In genomic region chr8:9769061-9769460, GRCm38 (mm10) we compare ENCODE assay signal across 9 mouse cellular contexts. TPM values are rescaled to one million over a fixed set of nuclear protein-coding genes. Genes with fewer than 3 reads are reported as not detected.
DNase-seq lines count a peak whose midpoint lies in the region; ATAC-seq and TF ChIP-seq lines count a peak whose summit lies in the region.
"Had no signal": no experiment of that assay in that cellular context is flagged by ENCODE, and none has a peak within 500 bp of the region (broad histone marks: within the 10 kb centered on the region; RNA-seq: fewer than 3 reads in every experiment).

No protein-coding gene starts in this region.

- H3K27me3 ChIP-seq in liver, embryonic 12.5 days (replicated peaks) = peaks cover 45% of the 10 kb centered on the region
- H3K27me3 ChIP-seq in forebrain, embryonic 13.5 days = peaks cover 22% of the 10 kb centered on the region
- no peaks in the 10 kb centered on the region for H3K27me3 ChIP-seq in hindbrain, postnatal 0 days (ENCODE audit: insufficient read depth, low read length)
- peaks cover 45% of the 10 kb centered on the region for H3K27me3 ChIP-seq in lung, embryonic 14.5 days (ENCODE audit: insufficient read depth, low read length)

- H3K36me3 ChIP-seq in liver, embryonic 12.5 days = no peaks in the 10 kb centered on the region
- H3K36me3 ChIP-seq in forebrain, embryonic 13.5 days (ENCODE audit: poor library complexity, severe bottlenecking) = no peaks in the 10 kb centered on the region
- no peaks in the 10 kb centered on the region for H3K36me3 ChIP-seq in hindbrain, postnatal 0 days (ENCODE audit: insufficient read depth, low read length)
- no peaks in the 10 kb centered on the region for H3K36me3 ChIP-seq in lung, embryonic 14.5 days (ENCODE audit: insufficient read depth)
- H3K36me3 ChIP-seq: embryonic facial prominence, embryonic 12.5 days had no signal

- H3K9ac ChIP-seq in liver, embryonic 12.5 days = no peak overlapping the region
- no peak overlapping the region for H3K9ac ChIP-seq in forebrain, embryonic 13.5 days
- H3K9ac ChIP-seq in hindbrain, postnatal 0 days (replicated peaks; ENCODE audit: low read length) = peak overlapping the region; percentile 28; the same call in 1 of the 2 replicates
- H3K9ac ChIP-seq in lung, embryonic 14.5 days = no peak overlapping the region
- H3K9ac ChIP-seq: embryonic facial prominence, embryonic 12.5 days had no signal

- no peak for TF ChIP-seq CTCF in hindbrain, postnatal 0 days (IDR thresholded peaks at IDR 0.05; ENCODE audit: low read depth)
- TF ChIP-seq CTCF in lung, embryonic 14.5 days (IDR thresholded peaks at IDR 0.05; ENCODE audit: low read depth) = no peak

- H3K4me2 ChIP-seq in liver, embryonic 12.5 days = no peak overlapping the region
- H3K4me2 ChIP-seq in forebrain, embryonic 13.5 days = peak overlapping the region; percentile 91
- peak overlapping the region; percentile 88 for H3K4me2 ChIP-seq in hindbrain, postnatal 0 days (ENCODE audit: low read depth, low read length)
- no peak overlapping the region for H3K4me2 ChIP-seq in lung, embryonic 14.5 days

- H3K4me3 ChIP-seq in liver, embryonic 12.5 days = no peak overlapping the region
- H3K4me3 ChIP-seq in forebrain, embryonic 13.5 days = peak overlapping the region; percentile 68
- H3K4me3 ChIP-seq in hindbrain, postnatal 0 days (ENCODE audit: low read length) = peak overlapping the region; percentile 65
- no peak overlapping the region for H3K4me3 ChIP-seq in lung, embryonic 14.5 days (ENCODE audit: low read depth, low read length)

- H3K27ac ChIP-seq in liver, embryonic 12.5 days = no peak overlapping the region
- no peak overlapping the region for H3K27ac ChIP-seq in forebrain, embryonic 13.5 days
- no peak overlapping the region for H3K27ac ChIP-seq in hindbrain, postnatal 0 days
- no peak overlapping the region for H3K27ac ChIP-seq in lung, embryonic 14.5 days (ENCODE audit: low read depth)
- H3K27ac ChIP-seq: embryonic facial prominence, embryonic 12.5 days had no signal

- no peaks in the 10 kb centered on the region for H3K4me1 ChIP-seq in liver, embryonic 12.5 days
- H3K4me1 ChIP-seq in forebrain, embryonic 13.5 days = peaks cover 31% of the 10 kb centered on the region
- H3K4me1 ChIP-seq in hindbrain, postnatal 0 days (ENCODE audit: insufficient read depth, low read length) = no peaks in the 10 kb centered on the region
- no peaks in the 10 kb centered on the region for H3K4me1 ChIP-seq in lung, embryonic 14.5 days (ENCODE audit: insufficient read depth)

- WGBS in liver, embryonic 12.5 days (ENCODE audit: insufficient replicate concordance) = 22% methylated on average over 6 of the region's 6 CpGs
- WGBS in forebrain, embryonic 13.5 days = 33% methylated on average over 6 of the region's 6 CpGs
- 35% methylated on average over 6 of the region's 6 CpGs for WGBS in hindbrain, postnatal 0 days
- 23% methylated on average over 6 of the region's 6 CpGs for WGBS in lung, embryonic 14.5 days

- ATAC-seq in liver, embryonic 12.5 days = no peak
- no peak for ATAC-seq in forebrain, embryonic 13.5 days
- no peak for ATAC-seq in hindbrain, postnatal 0 days
- peak; percentile 75 for ATAC-seq in lung, embryonic 14.5 days (ENCODE audit: insufficient read depth)
- no peak for ATAC-seq in erythroid progenitor cell, adult 5-6 weeks (replicated peaks; ENCODE audit: low FRiP score, poor library complexity, severe bottlenecking)

- no peaks in the 10 kb centered on the region for H3K9me3 ChIP-seq in liver, embryonic 12.5 days (replicated peaks)
- no peaks in the 10 kb centered on the region for H3K9me3 ChIP-seq in forebrain, embryonic 13.5 days (replicated peaks)
- no peaks in the 10 kb centered on the region for H3K9me3 ChIP-seq in hindbrain, postnatal 0 days (ENCODE audit: low read length)
- H3K9me3 ChIP-seq in lung, embryonic 14.5 days (ENCODE audit: low read depth, low read length) = no peaks in the 10 kb centered on the region
- H3K9me3 ChIP-seq: embryonic facial prominence, embryonic 12.5 days had no signal

- DNase-seq in liver = peak; percentile 73
- peak; percentile 39 for DNase-seq in brain, adult 2 months (ENCODE audit: low read depth, low spot score)
- peak; percentile 57 for DNase-seq in hindbrain, postnatal 0 days (ENCODE audit: low spot score)
- DNase-seq in lung, embryonic 14.5 days = peak; percentile 91
- DNase-seq in ovary, adult 18-20 months (ENCODE audit: low spot score) = peak; percentile 11

RNA-seq across cellular contexts. Expression of gene Fam155a, which starts 1.9 kb away (rescaled TPM):
- 0.12 and 0.26 TPM in 2 replicates for polyA plus RNA-seq in liver, embryonic 12.5 days (2016; fragmentation: Nextera tagmentation; extraction: Ambion mirVana)
- polyA plus RNA-seq in forebrain, embryonic 13.5 days (2015; fragmentation: Nextera tagmentation; extraction: Ambion mirVana) = 10.3 and 10.4 TPM in 2 replicates
- total RNA-seq in hindbrain, postnatal 0 days (2014; rRNA removed) = 110 and 117 TPM in 2 replicates
- 34.0 and 39.0 TPM in 2 replicates for polyA plus RNA-seq in hindbrain, postnatal 0 days (2015; fragmentation: Nextera tagmentation; extraction: Ambion mirVana)
- polyA plus RNA-seq in lung, embryonic 14.5 days (2014; fragmentation: Nextera tagmentation; extraction: Ambion mirVana) = 0.16 and 0.26 TPM in 2 replicates
- total RNA-seq in erythroid progenitor cell, adult 5-6 weeks (2015; ENCODE audit: low replicate concordance) = not detected in 2 replicates
- total RNA-seq in erythroid progenitor cell, adult 5-6 weeks (2017; ENCODE audit: low replicate concordance) = not detected in 2 replicates

Comparison
In these comparisons a context has a peak if more than half of its experiments do, and no peak if none do; other contexts are left out.
1. DNase-seq: peak in every context shown above with its lines; median percentile 91 in lung, embryonic 14.5 days; 73 in liver; 57 in hindbrain, postnatal 0 days; 39 in brain, adult 2 months; 11 in ovary, adult 18-20 months.
2. H3K4me2 ChIP-seq: peak in forebrain, embryonic 13.5 days (single experiment) and hindbrain, postnatal 0 days (single experiment); none in liver, embryonic 12.5 days (single experiment) and lung, embryonic 14.5 days (single experiment).
3. H3K4me3 ChIP-seq: peak in forebrain, embryonic 13.5 days (single experiment) and hindbrain, postnatal 0 days (single experiment); none in liver, embryonic 12.5 days (single experiment) and lung, embryonic 14.5 days (single experiment).